Mouse (Mus musculus): ENCODE measurements around the gene Zbtb38. TPM values are rescaled to one million over a fixed set of nuclear protein-coding genes. Genes with fewer than 3 reads are reported as not detected.

The Zbtb38 gene
- total RNA-seq, 4 experiments from 2014 or later, result 38.8 to 42.4 (median 40.8) TPM

DNA sequence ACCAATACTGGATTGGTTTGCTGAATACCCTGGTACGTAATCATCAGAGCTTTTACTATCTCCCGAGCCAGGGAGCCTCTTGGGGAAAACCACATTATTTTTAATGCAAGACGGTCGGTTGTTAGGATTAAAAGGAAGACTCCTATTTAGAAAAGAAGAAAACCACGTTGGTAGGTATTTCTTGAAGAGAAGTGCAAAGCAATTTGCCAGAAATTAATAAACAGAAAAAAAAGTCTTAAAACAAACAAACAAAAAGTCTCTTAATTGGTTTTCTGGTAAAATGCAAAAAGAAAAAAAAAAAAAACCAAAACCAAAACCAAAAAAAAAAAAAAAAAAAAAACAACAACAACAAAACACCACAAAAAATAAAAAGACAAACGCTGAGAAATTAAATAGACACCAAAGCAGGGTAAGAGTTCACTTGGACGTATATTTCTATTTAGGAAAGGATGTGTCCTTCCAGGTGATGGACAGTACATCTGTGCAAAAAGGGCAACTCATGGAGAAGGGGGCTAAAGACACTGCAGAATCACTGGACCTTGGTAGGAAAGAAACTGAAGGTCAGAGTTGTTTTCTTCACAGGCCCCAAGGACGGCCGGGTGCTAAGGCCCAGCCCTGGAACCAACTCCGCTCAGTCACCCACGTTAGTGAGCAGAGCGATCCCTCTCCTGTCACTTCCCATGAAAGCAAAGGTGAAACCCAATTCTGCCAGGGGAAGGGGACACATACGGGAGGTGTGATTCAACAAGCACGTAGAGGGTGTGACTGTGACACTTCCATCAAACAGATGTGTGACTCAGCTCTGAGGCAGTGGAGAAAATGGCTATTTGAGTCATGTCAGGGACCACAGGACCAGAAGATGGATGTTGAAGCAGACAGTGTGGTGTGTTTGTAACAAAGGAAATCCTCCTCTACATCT is 38.9 kb downstream of the Zbtb38 start:
- DNase-seq (ENCODE audit: low spot score), result no peak

DNA sequence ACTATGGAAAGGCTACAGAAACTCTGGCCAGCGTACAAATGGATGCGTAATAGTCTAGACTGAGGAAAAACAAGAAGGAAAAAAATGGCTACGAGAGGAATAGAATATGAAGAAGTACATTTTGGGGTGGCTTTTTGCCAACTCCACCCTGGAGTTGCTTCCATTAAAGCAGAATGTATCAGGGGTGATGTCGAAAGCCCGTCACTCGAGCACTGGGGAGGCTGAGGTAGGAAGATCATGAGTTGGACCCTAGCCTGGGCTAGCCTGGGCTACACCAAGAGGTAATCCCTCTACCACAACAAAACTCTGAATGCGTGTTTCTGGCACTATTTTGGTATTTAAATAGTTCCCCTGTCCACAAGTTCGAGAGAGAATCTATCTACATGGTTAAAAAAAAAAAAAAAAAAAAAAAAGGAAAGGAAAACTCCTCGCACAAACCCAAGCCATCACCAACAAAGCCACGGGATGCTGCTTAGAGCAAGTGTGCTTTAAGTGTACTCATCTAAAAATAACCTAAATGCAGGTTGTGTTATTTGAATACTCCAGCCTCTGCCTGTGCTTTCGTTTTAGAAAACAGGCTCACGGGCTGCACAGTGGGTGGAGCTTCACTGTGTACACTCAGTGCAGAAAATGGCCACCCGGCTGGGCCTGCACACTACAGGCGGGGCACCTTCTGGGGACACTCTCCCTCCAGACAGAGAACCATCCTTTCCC is 39.7 kb downstream of the Zbtb38 start:
- DNase-seq (ENCODE audit: low spot score), result peak; percentile 76

DNA sequence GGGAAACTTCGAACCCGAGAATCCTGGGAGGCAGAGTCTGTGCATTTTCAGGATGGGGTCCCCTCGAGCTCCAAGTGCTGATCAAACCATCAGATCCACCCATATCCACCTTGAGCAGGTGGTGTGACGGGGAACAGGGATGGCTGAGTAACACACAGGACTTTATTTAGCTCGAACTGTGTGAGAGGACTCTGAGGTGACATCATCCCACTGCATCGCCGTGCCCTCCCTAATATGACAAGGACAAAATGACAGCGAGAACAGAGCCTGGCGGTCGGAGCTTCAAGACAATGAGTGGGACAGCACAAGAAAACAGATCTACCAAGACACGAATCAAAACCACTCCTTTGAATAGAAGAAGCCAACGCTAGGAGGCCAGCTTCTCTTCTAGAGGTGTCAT is 40.6 kb downstream of the Zbtb38 start:
- no peak for DNase-seq (ENCODE audit: low spot score)

DNA sequence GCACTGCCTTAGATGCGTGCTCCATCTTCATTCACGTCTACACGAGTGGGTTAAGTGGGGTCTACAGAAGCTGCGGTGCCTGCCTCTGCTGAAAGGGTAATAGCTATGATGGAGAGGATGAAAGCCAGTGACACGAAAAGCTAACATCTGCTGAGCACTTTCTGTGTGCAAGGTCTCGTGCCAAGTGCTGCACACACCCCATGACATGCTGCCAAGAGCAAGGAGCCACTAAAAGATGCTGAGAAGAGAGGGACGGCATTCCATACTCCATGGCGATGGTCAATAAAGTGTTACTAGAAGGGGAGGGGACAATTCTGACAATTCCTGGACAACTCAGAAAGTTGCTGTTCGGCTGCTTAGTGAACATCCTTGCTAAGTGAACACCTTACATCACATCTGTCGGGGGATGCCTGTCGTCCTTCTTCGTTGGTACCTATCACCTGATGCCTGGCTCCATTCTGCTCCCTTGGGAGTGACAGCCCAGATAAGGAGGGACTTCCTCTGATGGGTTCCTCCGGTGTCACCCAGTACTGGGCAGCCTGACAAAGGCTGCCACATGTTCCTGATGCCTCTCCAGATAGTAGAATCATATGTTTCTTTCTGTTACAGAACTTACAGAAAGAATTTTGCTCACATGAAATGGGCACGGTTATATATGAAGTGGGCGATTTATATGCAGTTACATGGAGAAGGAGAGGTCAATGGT is 42.2 kb downstream of the Zbtb38 start:
- DNase-seq (ENCODE audit: low spot score), result no peak

DNA sequence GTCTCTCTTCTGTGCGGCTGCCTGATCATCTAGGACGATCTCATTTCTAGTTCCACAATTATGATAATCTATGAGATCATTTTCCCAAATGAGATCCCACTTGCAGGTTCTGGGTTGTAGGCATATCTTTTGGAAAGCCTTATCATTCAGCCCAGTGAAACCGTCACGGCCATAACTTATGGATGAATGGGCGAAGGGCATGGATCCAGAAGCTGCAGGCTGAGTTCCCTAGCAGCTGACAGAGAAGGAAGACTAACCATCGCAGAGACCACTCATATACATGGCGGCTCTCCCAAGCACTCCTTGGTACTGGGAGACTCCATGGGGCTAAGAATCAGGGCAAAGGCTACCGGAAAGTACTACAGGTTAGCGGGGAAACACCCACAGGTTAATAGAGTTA is 43.7 kb downstream of the Zbtb38 start:
- no peak for DNase-seq (ENCODE audit: low spot score)

DNA sequence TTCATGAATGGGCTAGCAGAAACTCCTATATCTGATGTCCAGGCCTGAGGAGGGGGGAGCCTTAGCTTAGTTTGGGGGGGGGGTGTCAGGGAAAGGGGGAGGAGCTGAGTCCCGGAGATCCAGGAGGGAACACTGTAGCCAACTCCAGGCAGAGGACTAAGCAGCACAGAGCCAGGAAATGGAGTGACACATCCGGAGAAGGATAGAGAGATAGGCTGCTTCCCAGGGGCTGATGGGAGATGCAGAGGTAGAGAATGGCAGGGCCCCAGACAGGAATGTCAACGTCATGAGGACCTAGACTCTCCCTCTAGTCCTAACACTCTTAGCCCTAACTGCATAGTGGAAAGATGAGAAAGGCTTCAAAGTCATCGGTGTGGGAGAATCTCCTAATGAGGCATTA is 44.7 kb downstream of the Zbtb38 start:
- no peak for DNase-seq (ENCODE audit: low spot score)

DNA sequence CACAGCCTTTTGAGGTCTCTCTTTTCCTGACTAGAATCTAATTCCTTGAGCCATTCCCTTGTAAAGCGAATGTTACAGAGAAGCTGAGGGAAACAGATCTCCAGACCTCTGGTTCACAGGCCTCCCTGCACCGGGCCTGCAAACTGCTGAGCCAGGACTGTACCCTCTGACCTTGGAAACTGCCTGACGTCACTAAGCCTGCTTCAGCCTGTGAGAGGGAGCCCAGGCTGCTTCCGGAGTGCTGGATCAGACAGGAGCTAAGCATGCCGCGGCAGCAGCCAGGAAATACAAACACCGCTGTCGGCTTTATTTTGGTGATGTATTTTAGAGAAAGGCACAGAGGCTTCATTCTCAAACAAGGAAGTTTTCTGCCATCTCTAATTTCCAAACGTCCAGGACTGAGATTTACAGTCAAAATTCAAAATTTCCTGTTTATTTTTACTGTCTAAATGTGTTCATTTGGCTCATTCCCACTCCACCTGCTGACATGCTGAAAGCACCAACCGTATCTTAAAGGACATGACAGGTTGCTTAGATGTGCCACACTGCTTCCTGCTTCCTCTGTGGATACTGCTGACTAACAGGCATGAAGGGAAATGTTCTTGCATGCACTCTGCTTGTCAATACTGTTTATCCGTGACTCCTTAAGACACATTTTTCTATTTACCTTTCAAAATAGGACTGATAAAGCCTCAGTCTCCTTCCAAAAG is 46.9 kb downstream of the Zbtb38 start:
- peak; percentile 87 for DNase-seq (ENCODE audit: low spot score)

DNA sequence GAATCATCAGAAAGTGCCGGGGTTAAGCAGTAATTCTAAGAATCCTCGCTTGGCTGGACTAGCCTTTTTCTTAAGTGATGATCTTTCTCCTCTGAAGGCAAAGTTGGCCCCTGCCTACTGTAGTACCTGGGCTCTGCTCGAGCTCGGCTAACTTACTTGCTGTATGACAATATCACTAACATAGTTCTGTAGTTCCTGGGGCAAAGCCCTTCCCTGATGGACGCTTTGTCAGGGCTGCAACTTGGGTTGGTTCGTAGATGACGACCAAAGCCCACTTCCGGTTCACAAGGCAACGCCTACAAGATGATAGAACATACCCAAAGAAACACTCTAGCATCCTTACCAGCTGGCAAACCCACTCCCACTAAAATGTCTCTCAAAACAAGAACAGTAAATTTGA is 47.7 kb downstream of the Zbtb38 start:
- no peak for DNase-seq (ENCODE audit: low spot score)

DNA sequence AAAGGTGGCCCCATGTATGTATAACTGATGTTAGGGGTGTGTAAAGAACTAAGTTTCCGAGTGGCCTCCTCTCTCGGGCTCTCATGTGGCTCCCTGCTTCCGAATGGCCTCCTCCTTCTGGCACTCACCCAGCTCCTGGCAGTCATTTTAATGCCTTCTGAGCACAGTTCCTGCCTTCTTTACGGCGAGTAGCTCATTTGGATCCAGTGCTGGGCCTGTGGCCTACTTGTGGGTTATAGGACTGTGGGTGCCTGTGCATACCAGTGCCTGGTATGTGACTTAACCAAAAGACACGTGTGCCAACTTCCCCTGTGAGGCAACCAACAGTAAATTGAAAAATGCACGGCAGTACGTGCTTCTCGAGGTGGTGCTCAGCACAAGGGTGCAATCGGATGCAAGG is 50.7 kb downstream of the Zbtb38 start:
- no peak for DNase-seq (ENCODE audit: low spot score)

DNA sequence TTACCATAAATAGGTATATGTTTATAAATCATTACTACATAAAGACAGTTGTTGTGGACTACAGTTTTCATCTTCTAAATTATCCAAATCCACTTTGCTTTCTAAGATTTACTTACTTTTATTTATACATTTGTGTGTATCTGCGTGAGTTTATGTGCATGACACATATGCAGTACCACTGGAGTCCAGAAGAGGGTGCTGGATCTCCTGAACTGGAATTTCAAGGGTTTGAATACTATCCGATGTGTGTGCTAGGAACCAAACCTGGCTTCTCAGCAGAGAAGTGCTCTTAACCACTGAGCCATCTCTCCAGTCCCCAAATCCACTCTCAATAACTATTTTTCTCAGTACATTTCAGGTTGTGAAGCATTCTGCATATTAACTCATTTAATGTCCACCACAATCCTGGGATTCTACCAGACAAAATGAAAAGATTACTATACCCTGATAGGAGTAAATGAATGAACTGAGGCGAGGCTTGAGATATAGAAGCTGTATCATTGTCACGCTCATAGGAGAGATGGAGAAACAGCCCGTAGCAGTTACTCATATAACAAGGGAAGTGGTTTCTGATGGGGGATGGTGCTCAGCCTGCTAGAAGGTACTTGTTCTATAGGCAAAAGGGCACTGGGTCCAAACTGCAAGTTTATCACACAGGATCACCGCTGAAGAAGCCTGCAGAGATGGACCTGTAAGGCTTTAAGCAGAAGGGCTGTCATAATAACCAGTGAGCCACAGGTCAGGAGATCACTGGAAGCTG is 53.2 kb downstream of the Zbtb38 start:
- no peak for DNase-seq (ENCODE audit: low spot score)

DNA sequence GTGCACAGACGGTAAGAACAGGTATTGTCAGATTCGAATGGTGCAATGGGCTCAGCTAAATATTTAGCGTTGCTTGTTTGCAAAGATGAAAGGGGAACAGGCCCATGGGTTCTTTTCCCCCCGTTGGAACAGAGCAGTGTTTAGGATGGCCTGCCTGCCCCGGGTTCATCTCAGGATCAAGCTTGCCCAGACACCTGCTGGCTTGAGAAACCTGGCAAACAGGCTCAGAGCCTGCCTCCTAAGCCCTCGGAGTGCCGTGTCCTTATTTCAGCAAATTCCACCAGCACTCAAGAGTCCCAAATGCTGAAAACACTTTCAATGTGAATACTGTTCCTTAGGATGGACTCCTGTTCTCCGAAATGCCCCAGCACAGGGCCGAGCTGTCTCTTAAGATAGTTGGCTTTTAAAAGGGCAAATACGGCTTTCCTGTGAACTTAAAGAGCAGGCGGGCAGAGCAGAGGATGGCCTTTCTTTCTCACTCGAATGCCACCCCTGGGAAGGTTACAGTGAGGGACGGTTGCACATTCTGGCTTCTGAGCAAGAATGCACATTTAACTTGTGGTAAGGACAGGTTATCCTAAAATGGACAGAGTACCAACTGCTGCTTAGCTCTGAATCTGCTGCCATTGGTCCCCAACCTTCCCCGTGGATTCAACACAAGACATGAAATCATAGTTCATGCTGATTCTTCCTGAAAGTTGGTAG is 55.7 kb downstream of the Zbtb38 start:
- no peak for DNase-seq (ENCODE audit: low spot score)

DNA sequence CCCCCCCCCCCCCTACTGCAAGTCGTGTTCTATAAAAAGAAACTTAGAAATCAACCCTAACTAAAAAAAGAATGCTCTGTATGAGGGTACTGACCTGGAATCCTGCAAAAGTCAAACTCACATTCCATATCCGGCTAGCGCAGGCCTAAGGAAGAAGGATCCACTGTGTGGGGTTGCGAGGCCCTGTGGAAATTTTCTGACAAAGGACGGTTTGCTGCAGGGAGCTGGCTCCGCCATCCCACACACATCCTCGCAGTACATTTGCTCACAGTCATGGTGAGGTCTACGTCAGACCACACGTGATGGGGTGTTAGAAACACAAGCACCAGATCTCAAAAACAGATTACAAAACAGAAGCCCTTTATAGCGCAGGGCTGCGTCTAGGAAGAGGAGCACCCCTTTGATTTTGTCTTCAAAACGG is 56.5 kb downstream of the Zbtb38 start:
- no peak for DNase-seq (ENCODE audit: low spot score)

DNA sequence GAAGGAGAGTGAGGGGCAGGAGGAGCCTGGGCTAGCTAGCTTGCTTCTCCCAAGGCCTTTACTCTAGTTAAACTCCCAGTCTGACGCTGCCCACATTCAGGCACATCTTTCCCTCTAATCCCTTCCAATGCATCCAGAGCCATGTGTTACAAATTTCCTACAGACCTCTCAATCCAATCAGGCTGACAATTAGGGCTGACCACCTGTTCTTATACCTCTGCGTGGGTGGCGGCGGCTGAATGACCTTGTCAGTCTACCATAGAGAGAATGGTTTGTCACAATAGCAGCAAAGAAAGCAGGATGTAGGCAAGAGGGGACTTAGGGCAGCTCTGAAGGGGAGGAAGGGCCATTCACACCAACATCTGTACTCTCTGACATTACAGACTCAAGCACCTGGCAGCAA is 62.2 kb downstream of the Zbtb38 start:
- no peak for DNase-seq (ENCODE audit: low spot score)

DNA sequence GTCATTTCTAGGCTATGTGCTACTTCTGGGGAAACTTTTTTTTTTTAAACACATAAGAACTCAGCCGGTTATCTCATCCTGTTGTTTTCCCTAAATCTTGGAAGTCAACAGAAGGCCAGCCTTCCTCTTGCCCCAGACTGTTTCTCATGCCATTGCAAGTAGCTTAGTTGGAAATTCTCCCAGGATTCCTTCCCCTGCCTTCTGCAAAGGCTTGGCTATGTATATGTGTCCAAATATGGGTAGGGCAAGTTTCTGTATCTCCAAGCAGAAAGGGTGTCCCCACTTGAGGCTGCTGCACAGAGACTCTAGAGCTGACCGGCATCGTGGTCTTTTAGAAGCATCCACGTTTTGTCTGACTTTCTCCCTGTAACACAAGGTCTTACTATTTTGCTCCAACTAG is 63.6 kb downstream of the Zbtb38 start:
- DNase-seq (ENCODE audit: low spot score), result no peak

DNA sequence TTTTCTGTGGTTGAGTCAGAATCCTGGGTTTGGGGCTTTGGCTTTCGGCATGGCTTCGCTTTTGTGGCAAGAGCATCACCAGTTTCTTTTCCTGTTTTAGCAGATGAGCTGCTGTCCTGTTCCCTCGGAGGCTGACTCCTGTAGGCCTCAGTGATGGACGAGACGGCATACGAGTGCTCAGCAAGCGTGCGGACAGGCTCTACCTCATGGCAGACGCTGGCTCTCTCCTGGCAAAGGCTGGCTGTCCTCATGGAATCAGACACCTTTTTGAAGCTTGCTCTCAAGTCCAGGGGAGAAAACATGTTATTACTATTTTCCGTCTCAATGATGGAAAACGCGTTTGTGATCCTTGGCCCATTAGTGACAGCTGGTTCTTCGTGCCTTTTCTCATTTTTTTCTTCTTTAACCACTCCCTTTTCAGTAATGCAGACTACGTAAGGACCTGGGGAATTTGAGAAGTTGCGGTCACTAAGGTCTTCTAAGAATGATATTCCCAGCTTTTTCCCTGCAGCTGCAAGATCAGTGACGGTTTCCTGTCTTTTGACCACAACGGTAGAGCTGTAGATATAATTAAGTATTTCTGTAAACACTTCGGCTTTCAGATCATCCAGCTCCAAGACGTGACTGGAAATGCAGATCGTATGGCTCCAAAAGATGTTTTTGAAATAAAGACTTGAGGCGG is 64.3 kb downstream of the Zbtb38 start:
- no peak for DNase-seq (ENCODE audit: low spot score)

DNA sequence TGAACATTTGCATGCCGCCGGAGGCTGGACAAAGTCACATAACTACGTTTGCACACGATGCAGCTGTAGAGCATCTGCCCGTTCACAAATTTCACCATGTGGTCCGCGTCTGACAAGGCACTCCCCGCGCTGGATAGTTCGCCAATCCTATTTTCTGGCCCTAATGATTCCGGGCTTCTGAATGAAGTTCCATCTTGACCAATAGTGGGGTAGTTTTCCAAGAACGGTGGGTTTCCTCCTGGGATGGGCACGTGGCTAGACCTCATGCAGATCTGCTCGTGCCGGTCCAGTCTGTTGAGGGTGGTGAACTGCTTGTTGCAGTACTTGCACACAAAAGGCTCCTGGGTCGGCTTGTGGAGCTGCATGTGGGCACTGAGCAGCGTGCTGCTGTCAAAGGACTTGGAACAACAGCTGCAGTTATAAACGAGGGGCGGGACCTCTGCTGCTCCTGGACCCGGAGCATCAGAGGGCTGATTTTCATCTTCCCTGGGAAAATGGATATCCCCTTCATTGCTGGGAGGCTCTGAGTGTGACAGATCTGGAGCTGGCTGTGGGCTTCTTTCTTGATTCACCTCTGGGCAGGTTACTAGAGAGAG is 64.9 kb downstream of the Zbtb38 start:
- no peak for DNase-seq (ENCODE audit: low spot score)

DNA sequence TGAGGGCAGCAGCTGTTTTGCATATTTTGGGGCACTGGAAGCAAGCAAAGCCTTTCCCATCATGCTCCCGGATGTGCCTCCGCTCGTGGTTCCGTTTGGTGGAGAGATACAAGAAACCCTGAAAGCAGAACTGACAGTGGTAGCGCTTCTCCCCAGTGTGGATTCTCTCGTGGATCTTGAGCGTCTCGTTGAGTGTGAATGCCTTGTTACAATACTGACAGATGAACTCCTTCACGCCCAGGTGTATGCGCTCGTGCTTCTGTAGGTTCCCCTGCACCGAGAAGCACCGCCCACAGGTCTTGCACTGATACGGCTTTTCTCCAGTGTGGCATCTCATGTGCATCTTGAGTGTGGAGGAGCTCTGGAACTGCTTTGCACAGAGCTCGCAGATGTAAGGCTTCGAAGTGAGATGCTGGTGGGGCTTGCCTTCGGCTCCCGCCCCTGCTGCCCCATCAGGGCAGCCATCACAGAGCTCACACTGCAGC is 67.0 kb downstream of the Zbtb38 start:
- DNase-seq (ENCODE audit: low spot score), result no peak

DNA sequence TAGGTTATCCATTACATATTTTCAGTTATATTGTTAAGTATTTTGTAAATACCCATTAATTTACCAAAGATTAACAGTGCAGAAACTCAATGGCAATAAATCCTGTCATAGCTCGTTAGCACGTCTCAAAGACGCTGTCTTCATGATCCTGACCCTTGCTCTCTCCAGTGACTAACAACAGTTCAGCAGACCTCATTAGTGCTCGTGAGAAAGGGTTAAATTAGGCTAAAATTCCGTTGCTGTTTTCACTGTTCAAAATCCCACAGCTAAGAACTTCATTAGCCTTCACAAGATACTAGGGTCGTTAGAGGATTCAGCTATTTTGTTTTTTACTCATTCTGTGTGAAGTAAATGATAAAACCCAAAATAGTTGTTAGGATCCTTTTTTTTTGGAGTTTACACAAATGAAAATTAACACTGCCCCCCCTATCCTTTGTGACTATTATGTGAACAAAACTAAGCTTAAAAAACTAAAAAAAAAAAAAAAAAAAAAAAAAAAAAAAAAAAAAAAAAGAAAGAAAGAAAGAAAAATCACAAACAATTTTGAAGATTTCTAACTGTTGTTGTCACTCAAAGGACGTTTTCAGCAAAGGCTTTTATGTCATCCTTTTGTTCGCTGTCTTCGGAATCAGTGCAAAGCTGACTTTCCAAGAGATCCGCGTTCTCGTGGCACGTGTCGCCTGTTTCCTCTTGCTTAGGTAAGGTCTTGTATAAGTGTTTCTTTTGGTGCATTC is 67.6 kb downstream of the Zbtb38 start:
- DNase-seq (ENCODE audit: low spot score), result no peak

Measured in heart, adult 8-10 months (tissue).